Mouse (Mus musculus): ENCODE measurements at regions not wholly inside any gene's neighbourhood (a gene's known extent, or its start where the extent isn't known, plus 50 kb on each side); places are given as distances from the start of the nearest gene placed in this dataset.

DNA sequence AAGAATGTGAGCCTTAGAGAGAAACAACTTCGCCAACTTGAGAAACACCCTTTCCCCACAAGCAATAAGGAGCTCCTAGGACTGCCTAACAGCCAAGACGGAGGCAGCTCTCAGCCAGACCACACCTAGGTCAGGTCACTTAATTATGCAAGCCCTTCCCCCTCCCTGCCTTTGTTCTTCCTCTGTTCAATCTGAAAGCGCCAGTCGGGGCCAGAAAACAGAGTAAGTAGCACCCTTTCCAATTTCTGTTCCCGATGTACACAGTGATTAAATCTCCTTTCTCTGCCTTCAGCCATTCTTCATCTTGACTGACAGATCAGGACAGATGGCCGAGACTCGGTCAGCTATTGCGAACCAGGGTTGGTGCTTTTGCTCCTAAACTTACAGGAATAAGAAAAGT is 177.0 kb upstream of the Sfrp2 start:
- TF ChIP-seq POLR2A (IDR thresholded peaks at IDR 0.05; ENCODE audit: insufficient read depth, low read depth, low read length), result no peak
- TF ChIP-seq CTCF (IDR thresholded peaks at IDR 0.05; ENCODE audit: insufficient read depth, low read depth, low read length), result no peak

All from olfactory bulb, adult 2 months (tissue).